Mouse (Mus musculus) heart, adult 8-10 months (tissue): ENCODE measurements around the gene Tnfsfm13. TPM values are rescaled to one million over a fixed set of nuclear protein-coding genes. Genes with fewer than 3 reads are reported as not detected.
"Not testable (repeated sequence)": the region's sequence is repeated elsewhere in the genome, so short reads cannot be mapped to it uniquely, and the experiment has no call there.

Source experiments
- DNase-seq: peaks from one replicate; pipeline ENCODE4 v3.0.0; 2022; ENCODE audit warnings: low spot score
- total RNA-seq, 4 experiments: library from RNA; stranded (reverse); gene quantifications; 2 replicates each; pipeline ENCODE4 v1.2.4; 2022

Gene Tnfsfm13
- total RNA-seq, 4 experiments from 2014 or later = 1.4 to 4.2 (median 3.1) TPM

DNA sequence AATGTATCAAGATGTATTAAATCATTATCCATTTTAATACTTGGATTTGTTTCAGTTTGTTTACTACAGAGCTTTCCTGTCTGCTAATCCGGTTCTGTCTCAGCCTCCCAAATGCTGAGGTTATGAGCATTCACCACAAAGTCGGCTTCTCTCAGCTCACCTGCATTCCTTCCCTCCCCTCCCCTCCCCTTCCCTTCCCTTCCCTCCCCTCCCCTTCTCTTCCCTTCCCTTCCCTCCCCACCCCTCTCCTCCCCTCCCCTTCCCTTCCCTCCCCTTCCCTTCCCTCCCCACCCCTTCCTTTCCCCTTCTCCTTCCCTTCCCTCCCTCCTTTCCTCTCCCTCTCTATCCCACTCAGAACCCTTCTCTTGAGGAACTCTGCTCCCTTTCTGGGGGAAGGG lies 8.7 kb upstream of the Tnfsfm13 start:
- no peak for DNase-seq

DNA sequence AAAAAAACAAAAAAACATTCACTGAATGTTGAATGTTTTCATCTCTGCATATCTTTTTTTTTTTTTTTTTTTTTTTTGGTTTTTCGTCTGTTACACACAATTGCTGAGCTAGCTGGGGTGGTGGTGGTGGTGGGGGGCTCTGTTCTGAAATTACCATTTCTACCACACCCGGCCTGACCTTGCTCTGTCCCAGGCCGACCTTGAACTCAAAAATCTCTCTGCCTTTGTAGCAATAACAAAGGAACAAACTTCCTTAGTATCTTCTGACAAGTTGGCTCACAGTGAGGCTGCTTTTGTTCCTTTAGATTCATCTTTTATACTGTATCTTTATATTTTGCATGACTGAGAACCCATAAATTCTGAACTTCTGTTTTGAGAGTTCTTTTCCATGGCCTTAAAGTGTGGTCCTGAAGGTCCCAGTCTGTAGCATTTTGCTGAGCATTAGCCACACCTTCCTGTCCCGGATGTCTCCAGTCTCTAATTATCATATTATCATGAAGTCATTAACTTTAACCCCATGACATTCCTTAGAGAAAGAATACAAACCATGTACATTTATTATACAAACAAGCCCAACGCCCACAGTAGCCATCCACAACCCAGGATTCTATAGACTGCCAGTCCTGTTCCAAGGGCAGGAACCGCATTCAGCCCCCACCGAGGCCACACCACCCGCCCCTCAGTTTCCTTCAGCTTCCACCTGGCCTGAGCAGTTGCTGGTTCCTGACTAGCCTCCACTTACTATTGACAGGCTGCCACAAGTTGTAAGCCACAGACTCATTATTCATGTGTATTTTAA lies 8.1 kb upstream of the Tnfsfm13 start:
- DNase-seq = no peak

DNA sequence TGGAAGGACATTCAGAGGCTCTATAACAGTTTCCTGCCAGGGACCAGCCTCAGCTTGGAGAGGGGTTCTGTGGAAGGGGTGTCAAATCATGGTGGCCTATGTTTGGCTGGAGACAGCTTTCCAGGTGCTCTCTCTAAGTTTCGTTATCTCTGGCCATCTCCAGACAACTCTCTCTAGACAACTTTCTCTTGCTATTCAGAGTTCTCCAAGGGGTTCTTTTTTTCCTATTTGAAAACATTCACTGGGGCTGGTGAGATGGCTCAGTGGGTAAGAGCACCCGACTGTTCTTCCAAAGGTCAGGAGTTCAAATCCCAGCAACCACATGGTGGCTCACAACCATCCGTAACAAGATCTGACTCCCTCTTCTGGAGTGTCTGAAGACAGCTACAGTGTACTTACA lies 7.5 kb upstream of the Tnfsfm13 start:
- DNase-seq = not testable (repeated sequence)

- not testable (repeated sequence) for DNase-seq
These were observed 7.0 kb upstream of the Tnfsfm13 start for GRCm38 (mm10) chr11:69702886-69703285.

GRCm38 (mm10) chr11:69699595-69699994 lies 3.7 kb upstream of the Tnfsfm13 start:
- DNase-seq = no peak

DNA sequence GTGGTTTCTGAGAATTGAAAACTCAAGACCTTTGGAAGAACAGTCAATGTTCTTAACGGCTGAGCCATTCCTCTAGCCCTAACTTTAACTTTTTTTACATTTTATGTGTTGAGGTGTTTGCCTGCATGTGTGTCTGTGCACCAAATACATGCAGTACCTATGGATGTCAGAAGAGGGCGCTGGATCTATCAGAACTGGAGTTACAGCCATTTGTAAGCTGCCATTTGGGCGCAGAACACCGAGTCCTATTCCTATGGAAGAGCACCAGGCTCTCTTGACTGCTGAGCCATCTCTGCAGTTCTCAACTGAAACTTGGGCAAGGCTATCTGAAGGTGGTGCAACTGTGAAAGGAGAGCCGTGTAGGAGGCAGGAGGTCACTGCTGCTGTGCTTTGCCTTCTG lies 2.7 kb upstream of the Tnfsfm13 start:
- no peak for DNase-seq

DNA sequence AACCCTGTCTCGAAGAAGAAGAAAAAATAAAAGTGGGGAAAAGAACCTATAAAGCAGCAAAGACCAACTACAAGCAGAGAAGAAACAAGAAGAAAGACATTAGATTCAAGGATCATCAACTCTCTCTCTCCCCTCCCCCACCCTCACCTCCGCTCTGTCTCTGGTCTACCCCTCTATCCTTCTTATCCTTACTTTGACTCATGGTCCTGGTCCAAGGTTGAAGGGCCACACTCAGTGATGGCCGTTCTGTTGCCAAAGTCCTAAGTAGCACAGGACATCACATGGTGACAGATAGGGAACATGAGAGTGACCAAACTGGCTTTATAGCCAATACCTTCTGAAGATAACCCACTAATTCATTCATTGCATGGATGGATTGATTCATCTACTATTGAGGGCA lies 1.5 kb upstream of the Tnfsfm13 start:
- no peak for DNase-seq

DNA sequence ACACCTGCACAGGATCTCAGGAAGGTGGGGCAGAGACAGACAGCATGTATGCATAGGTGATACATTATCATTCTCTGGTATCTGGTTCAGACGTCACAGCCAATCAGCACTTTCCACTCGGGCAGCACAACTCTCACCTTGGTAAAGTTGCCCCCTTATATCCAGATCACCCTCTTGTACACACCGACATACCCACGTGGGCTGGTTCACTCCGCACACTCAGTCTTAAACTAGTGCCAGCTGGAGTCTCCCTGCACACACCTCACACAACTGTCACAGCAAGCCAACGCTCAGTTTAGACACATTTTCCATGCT lies 895 bp downstream of the Tnfsfm13 start:
- no peak for DNase-seq

DNA sequence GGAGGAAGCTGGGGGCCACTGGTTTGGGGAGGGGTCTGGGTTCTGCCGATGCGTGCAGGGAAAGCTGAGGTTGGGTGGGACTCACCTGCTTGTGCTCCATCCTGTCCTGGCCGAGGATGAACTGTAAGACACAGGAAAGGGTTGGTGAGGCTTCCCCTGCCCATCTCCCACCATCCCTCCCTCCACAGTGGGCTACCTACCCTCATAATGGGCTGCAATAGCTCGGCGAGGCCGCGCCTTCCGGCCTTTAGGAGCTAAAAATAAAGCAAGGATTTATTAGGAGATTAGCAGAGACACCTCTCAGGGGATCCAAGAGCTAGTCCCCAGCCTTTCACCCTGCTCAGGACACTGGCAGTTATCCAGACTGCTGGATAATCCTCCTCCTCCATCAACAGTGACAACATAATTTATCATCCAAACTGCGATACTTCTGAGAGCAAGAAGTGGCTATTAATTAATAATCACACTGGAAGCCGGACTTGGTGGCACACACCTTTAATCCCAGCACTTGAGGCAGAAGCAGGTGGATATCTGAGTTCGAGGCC lies 2.4 kb downstream of the Tnfsfm13 start:
- DNase-seq = no peak

DNA sequence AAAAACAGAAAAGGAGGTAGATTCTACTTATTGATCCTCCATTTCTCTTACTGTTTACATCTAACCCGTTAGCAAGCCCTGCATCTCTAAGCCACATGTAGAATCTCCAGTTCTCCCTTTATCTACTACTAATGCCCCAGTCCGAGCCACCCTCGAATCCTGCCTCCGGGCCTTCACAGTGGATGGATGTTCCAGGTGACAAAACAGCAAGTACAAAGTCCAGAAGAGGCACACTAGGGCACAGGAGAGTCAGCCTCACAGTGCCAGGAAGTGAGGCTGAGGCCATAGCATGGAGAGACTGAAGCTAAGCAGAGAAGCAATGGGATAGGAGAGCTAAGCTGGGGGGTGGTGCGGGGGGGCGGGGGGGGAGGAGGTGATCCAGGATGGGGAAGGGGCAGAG lies 3.0 kb downstream of the Tnfsfm13 start:
- DNase-seq = no peak

- no peak for DNase-seq
These were observed 3.6 kb downstream of the Tnfsfm13 start for GRCm38 (mm10) chr11:69692196-69692811.

- no peak for DNase-seq
These were observed 6.0 kb downstream of the Tnfsfm13 start for GRCm38 (mm10) chr11:69689891-69690290.

- no peak for DNase-seq
These were observed 8.8 kb downstream of the Tnfsfm13 start for GRCm38 (mm10) chr11:69687061-69687460.

DNA sequence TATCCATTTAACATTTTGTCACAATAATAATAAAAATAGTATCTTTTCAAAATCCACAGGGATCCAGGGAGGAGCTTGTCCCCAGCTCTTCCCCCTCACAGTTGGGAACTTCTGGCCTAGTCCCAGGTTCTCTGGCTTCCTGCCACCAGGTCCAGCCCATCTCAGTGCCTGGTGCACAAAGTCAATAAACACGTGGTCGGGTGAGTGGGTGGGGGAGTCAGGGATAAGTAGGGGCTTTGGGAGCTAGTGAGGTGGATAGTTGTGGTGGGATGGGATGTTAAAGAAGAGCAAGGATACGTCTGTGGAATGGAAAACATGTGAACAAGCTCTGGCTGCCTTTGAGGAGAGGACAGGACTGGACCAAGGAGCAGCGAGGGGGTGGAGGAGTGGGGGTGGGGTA lies 9.5 kb downstream of the Tnfsfm13 start:
- peak; percentile 86 for DNase-seq

- peak; percentile 93 for DNase-seq
These were observed 10.3 kb downstream of the Tnfsfm13 start, which contains the start of gene Tnfsf13 for GRCm38 (mm10) chr11:69685526-69686148. Tnfsf13 (minus strand) TSS chr11:69685784.

DNA sequence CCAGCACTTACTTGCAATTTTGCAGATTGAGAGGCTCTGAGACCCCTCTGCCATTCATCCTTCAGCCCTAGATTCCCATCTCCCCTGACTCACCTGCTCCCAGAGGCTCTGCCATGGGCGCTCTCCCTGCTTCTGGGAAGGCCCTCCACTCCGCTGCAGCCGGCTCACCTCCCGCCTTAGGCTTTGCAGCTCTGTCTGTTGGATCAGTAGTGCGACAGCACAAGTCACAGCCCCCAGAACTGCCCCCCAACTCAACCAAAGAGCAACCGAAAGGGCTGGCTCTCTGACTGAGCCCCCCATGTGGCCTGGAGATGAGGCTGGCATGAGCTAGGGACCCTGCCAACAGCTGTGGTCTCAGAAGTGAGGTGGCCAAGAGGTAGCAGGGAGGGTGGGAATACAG lies 11.0 kb downstream of the Tnfsfm13 start:
- DNase-seq = no peak

DNA sequence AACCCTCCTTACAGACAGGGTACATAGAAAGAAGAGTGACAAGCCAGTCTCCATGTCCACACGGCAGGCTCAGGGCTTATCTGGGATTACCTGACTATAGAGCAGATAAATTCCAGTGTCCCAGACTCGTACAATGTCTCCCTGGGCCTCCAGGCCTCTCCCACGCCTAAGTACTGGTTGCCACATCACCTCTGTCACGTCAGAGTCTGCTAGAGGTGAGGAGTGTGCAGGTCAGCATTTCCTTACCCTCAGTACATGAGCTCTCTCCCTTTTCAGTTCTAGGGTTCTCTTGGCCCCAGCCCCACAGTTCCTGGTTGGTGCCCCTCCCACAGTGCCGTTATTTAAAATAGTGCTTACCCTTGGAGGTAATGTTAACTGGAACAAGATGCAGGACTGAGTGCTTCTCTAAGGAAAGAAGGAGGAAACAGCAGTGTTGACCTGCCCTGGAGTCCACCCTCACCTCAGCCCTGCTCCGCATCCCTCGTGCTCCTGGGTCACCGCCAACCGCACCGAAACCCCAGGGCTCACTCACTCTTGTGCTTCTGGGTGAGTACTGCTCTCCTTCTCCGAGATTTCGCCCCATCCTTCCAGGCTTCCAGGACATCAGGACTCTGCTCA lies 11.7 kb downstream of the Tnfsfm13 start:
- no peak for DNase-seq

DNA sequence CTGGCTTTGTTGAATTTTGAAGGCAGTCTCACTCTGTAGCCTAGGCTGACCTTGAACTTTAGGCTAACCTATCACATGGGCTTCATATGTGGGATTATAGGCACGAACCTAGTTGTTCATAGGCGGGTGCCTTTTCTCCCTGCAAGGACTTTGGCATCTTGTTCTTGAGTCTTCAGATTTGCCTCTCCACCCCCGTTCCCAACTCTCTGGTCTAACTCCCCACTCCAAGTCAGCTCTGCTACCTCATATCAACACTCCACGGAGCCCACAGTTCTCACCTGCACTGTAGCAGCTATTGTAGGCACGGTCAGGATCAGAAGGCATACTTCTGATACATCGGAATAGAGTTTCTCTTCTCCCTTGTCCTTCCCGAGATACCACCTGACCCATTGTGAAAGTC lies 12.3 kb downstream of the Tnfsfm13 start:
- DNase-seq = no peak

DNA sequence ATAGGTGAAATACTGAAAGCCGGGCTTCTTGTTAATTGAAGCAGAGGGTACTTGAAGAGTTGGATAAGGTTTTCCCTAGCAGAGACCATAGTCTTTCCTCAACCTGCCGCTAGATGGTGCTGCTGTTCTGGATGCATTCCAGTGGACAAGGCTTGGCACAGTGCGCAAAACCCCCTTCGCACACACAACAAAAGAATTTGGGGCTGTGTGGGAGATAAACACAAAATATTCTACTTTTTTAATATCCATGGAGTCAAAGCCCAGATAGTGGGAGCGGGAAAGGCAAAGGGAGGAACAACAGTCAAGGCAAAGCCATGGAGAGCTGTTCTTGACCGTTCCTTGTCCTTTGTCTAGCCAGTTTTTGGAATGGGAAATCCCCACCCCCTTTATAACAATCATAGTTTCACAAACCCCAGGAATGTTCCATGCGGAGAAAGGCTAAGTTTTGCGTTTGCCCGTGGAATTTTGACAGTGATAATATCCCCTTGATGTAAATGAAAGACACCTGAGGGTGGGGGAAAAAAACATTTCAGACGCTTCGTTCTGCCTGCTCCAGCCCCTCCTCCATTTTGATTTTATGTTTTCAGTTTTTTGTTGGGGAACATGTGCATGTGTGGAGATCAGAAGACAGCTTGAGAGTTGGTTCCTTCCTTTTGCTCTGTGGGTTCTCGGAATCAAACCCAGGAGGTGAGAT lies 12.9 kb downstream of the Tnfsfm13 start:
- DNase-seq = peak; percentile 93

GRCm38 (mm10) chr11:69682209-69682839 lies 13.6 kb downstream of the Tnfsfm13 start:
- no peak for DNase-seq
